Mouse (Mus musculus): Measurements from ENCODE around the gene Zdhhc18.
A peak's percentile ranks its signal among the peaks of the same experiment; 100 is the strongest.
"Not testable (repeated sequence)": the region's sequence is repeated elsewhere in the genome, so short reads cannot be mapped to it uniquely, and the experiment has no call there.

The Zdhhc18 gene

GRCm38 (mm10) chr4:133662945-133663344 lies 13.0 kb upstream of the Zdhhc18 start:
- DNase-seq, result no peak

- no peak for DNase-seq
Observed at GRCm38 (mm10) chr4:133662421-133662820, 12.5 kb upstream of the Zdhhc18 start.

- DNase-seq, result peak; percentile 96
Observed at GRCm38 (mm10) chr4:133660193-133661155, 10.5 kb upstream of the Zdhhc18 start.

- DNase-seq, result peak; percentile 81
Observed at GRCm38 (mm10) chr4:133659497-133660192, 9.7 kb upstream of the Zdhhc18 start.

- DNase-seq, result no peak
Observed at GRCm38 (mm10) chr4:133658729-133659128, 8.8 kb upstream of the Zdhhc18 start.

- no peak for DNase-seq
Observed at GRCm38 (mm10) chr4:133657829-133658458, 8.0 kb upstream of the Zdhhc18 start.

GRCm38 (mm10) chr4:133656997-133657396 lies 7.0 kb upstream of the Zdhhc18 start:
- DNase-seq, result no peak

GRCm38 (mm10) chr4:133656294-133656693 lies 6.3 kb upstream of the Zdhhc18 start:
- no peak for DNase-seq

GRCm38 (mm10) chr4:133654070-133654469 lies 4.1 kb upstream of the Zdhhc18 start:
- DNase-seq, result not testable (repeated sequence)

- no peak for DNase-seq
Observed at GRCm38 (mm10) chr4:133652746-133653145, 2.8 kb upstream of the Zdhhc18 start.

GRCm38 (mm10) chr4:133651986-133652385 lies 2.0 kb upstream of the Zdhhc18 start:
- no peak for DNase-seq

- no peak for DNase-seq
Observed at GRCm38 (mm10) chr4:133651445-133651844, 1.5 kb upstream of the Zdhhc18 start.

GRCm38 (mm10) chr4:133649464-133649863 lies 490 bp downstream of the Zdhhc18 start:
- DNase-seq, result not testable (repeated sequence)

- no peak for DNase-seq
Observed at GRCm38 (mm10) chr4:133645680-133646079, 4.3 kb downstream of the Zdhhc18 start.

- no peak for DNase-seq
Observed at GRCm38 (mm10) chr4:133645195-133645594, 4.8 kb downstream of the Zdhhc18 start.

GRCm38 (mm10) chr4:133634043-133634410 lies 15.9 kb downstream of the Zdhhc18 start:
- DNase-seq, result no peak

- DNase-seq, result peak; percentile 94
Observed at GRCm38 (mm10) chr4:133633332-133634042, 16.5 kb downstream of the Zdhhc18 start.

GRCm38 (mm10) chr4:133632483-133633327 lies 17.2 kb downstream of the Zdhhc18 start:
- peak; percentile 47 for DNase-seq

GRCm38 (mm10) chr4:133631769-133632411 lies 18.1 kb downstream of the Zdhhc18 start:
- DNase-seq, result peak; percentile 55

GRCm38 (mm10) chr4:133631071-133631768 lies 18.7 kb downstream of the Zdhhc18 start:
- DNase-seq, result peak; percentile 54

Measured in lung, postnatal 10 days (tissue).